Mouse (Mus musculus) urinary bladder, postnatal 36 days (tissue): ENCODE results near the gene Bsn.
"Not testable (repeated sequence)": the region's sequence is repeated elsewhere in the genome, so short reads cannot be mapped to it uniquely, and the experiment has no call there.

Source experiments
- DNase-seq, 2 experiments: peaks; one replicate each; pipeline ENCODE4 v3.0.0; 2022; ENCODE audit warnings: low spot score in 2 of 2, mixed read lengths in 1 of 2

Gene Bsn

GRCm38 (mm10) chr9:108149817-108150216, 40.4 kb downstream of the Bsn start:
- DNase-seq, result no peak

GRCm38 (mm10) chr9:108147606-108148005, 42.6 kb downstream of the Bsn start:
- DNase-seq, result no peak

- DNase-seq, result no peak
Observed at GRCm38 (mm10) chr9:108146451-108146850, 43.7 kb downstream of the Bsn start.

- DNase-seq, result no peak
Observed at GRCm38 (mm10) chr9:108145740-108146139, 44.4 kb downstream of the Bsn start.

GRCm38 (mm10) chr9:108144371-108145270, 45.6 kb downstream of the Bsn start:
- DNase-seq, result no peak

GRCm38 (mm10) chr9:108143470-108143869, 46.7 kb downstream of the Bsn start:
- no peak for DNase-seq

GRCm38 (mm10) chr9:108141387-108141786, 48.8 kb downstream of the Bsn start:
- no peak for DNase-seq

- no peak for DNase-seq
Observed at GRCm38 (mm10) chr9:108139963-108140695, 50.1 kb downstream of the Bsn start.

GRCm38 (mm10) chr9:108139169-108139962, 50.8 kb downstream of the Bsn start:
- no peak for DNase-seq

- no peak for DNase-seq
Observed at GRCm38 (mm10) chr9:108138118-108138517, 52.1 kb downstream of the Bsn start.

GRCm38 (mm10) chr9:108137523-108137922, 52.7 kb downstream of the Bsn start:
- DNase-seq, result no peak

GRCm38 (mm10) chr9:108136930-108137462, 53.2 kb downstream of the Bsn start:
- no peak for DNase-seq

GRCm38 (mm10) chr9:108136225-108136624, 54.0 kb downstream of the Bsn start:
- no peak for DNase-seq

GRCm38 (mm10) chr9:108135679-108136078, 54.5 kb downstream of the Bsn start:
- not testable (repeated sequence) for DNase-seq

- DNase-seq, result no peak
Observed at GRCm38 (mm10) chr9:108133478-108133877, 56.7 kb downstream of the Bsn start.

GRCm38 (mm10) chr9:108132373-108132772, 57.8 kb downstream of the Bsn start:
- no peak for DNase-seq

- no peak for DNase-seq
Observed at GRCm38 (mm10) chr9:108131502-108131901, 58.7 kb downstream of the Bsn start.

- no peak for DNase-seq
Observed at GRCm38 (mm10) chr9:108129042-108129948, 60.9 kb downstream of the Bsn start.

- no peak for DNase-seq
Observed at GRCm38 (mm10) chr9:108128248-108128647, 61.9 kb downstream of the Bsn start.

GRCm38 (mm10) chr9:108126436-108127180, 63.6 kb downstream of the Bsn start:
- DNase-seq, result no peak
